Mouse (Mus musculus) monocyte, adult 5-6 weeks (primary cell): ENCODE data around the gene Arid4a. TPM values are rescaled to one million over a fixed set of nuclear protein-coding genes. Genes with fewer than 3 reads are reported as not detected.
"Not testable (repeated sequence)": the region's sequence is repeated elsewhere in the genome, so short reads cannot be mapped to it uniquely, and the experiment has no call there.

ENCODE experiments used
- ATAC-seq: fragments of 153-309, 156-312 bp; replicated peaks from 2 replicates; pipeline ENCODE4 v1.8.0; 2017; ENCODE audit warnings: mild to moderate bottlenecking; ENCODE audit not compliant: low TSS enrichment, insufficient number of reproducible peaks, severe bottlenecking, poor library complexity, low FRiP score
- total RNA-seq: library from RNA; stranded (forward); fragments of 200-1000, 200-491, 200-594 nt; gene quantifications from 3 replicates; pipeline ENCODE4 v1.2.3, GENCODE M21; 2017

The Arid4a gene
- total RNA-seq, 1 experiment from 2014 or later: 91.2 TPM

- peak; percentile 89 for ATAC-seq
Measured at GRCm38 (mm10) chr12:71048117-71048516, 32.3 kb downstream of the Arid4a start.

GRCm38 (mm10) chr12:71048561-71048960 is 32.8 kb downstream of the Arid4a start:
- ATAC-seq: no peak

- no peak for ATAC-seq
Measured at GRCm38 (mm10) chr12:71049596-71050265, 33.9 kb downstream of the Arid4a start.

- ATAC-seq: peak; percentile 73
Measured at GRCm38 (mm10) chr12:71051079-71051478, 35.3 kb downstream of the Arid4a start.

GRCm38 (mm10) chr12:71052341-71052995 is 36.7 kb downstream of the Arid4a start:
- ATAC-seq: no peak

- ATAC-seq: no peak
Measured at GRCm38 (mm10) chr12:71053031-71053430, 37.2 kb downstream of the Arid4a start.

GRCm38 (mm10) chr12:71053486-71053885 is 37.7 kb downstream of the Arid4a start:
- ATAC-seq: no peak

GRCm38 (mm10) chr12:71055537-71055936 is 39.7 kb downstream of the Arid4a start:
- peak; percentile 45; the same call in 1 of the 2 replicates for ATAC-seq

GRCm38 (mm10) chr12:71059741-71060140 is 44.0 kb downstream of the Arid4a start:
- ATAC-seq: no peak

GRCm38 (mm10) chr12:71069846-71070245 is 54.1 kb downstream of the Arid4a start:
- ATAC-seq: no peak

GRCm38 (mm10) chr12:71072048-71072447 is 56.3 kb downstream of the Arid4a start:
- no peak for ATAC-seq

GRCm38 (mm10) chr12:71073113-71073730 is 57.4 kb downstream of the Arid4a start:
- ATAC-seq: no peak; the same call in 1 of the 2 replicates

GRCm38 (mm10) chr12:71086331-71086730 is 70.5 kb downstream of the Arid4a start:
- no peak for ATAC-seq

- ATAC-seq: not testable (repeated sequence)
Measured at GRCm38 (mm10) chr12:71104275-71104674, 88.5 kb downstream of the Arid4a start.

GRCm38 (mm10) chr12:71107216-71107771 is 91.5 kb downstream of the Arid4a start:
- ATAC-seq: no peak

GRCm38 (mm10) chr12:71111331-71111730 is 95.5 kb downstream of the Arid4a start, which contains the start of gene Tomm20l:
Tomm20l (plus strand) TSS chr12:71111428.
- ATAC-seq: no peak

GRCm38 (mm10) chr12:71113074-71113473 is 97.3 kb downstream of the Arid4a start:
- no peak for ATAC-seq

GRCm38 (mm10) chr12:71113675-71114288 is 98.0 kb downstream of the Arid4a start:
- ATAC-seq: peak; percentile 96

- no peak for ATAC-seq
Measured at GRCm38 (mm10) chr12:71116411-71116810, 100.6 kb downstream of the Arid4a start.
